Mouse (Mus musculus) liver, adult 2 months (tissue): ENCODE measurements around the gene Helt. TPM values are rescaled to one million over a fixed set of nuclear protein-coding genes. Genes with fewer than 3 reads are reported as not detected.

ENCODE experiments used
- DNase-seq: peaks from one replicate; pipeline ENCODE4 v3.0.0-alpha.2; 2011; ENCODE audit warnings: low read depth, low spot score; ENCODE audit errors: extremely low read depth
- H3K27ac ChIP-seq: fragments of 200-500 bp; replicated peaks from 2 replicates; pipeline ENCODE4 v1.5.1; 2012; ENCODE audit warnings: low read depth, mild to moderate bottlenecking, control low read depth, inconsistent platforms, low read length; ENCODE audit not compliant: insufficient read depth
- H3K27me3 ChIP-seq: fragments of 200-500 bp; 2 replicates; pipeline ENCODE4 v1.6.1; 2012; ENCODE audit warnings: mild to moderate bottlenecking, moderate library complexity, low read length, inconsistent platforms; ENCODE audit not compliant: control insufficient read depth, insufficient read depth
- H3K36me3 ChIP-seq: fragments of 200-500 bp; 2 replicates; pipeline ENCODE4 v1.6.1; 2012; ENCODE audit warnings: low read length, inconsistent platforms; ENCODE audit not compliant: control insufficient read depth, insufficient read depth
- H3K4me1 ChIP-seq: fragments of 200-500 bp; 2 replicates; pipeline ENCODE4 v1.6.1; 2011; ENCODE audit warnings: low read length; ENCODE audit not compliant: control insufficient read depth, insufficient read depth
- H3K4me3 ChIP-seq: fragments of 200-500 bp; 2 replicates; pipeline ENCODE4 v1.5.1; 2011; ENCODE audit warnings: low read depth, mild to moderate bottlenecking, control low read depth, low read length, moderate library complexity; ENCODE audit not compliant: insufficient read depth
- H3K79me2 ChIP-seq: fragments of 200-500 bp; 2 replicates; pipeline ENCODE4 v1.6.1; 2012; ENCODE audit warnings: inconsistent platforms, mild to moderate bottlenecking, low read length, moderate library complexity; ENCODE audit not compliant: control insufficient read depth, insufficient read depth
- H3K9ac ChIP-seq: fragments of 200-500 bp; 2 replicates; pipeline ENCODE4 v1.6.1; 2012; ENCODE audit warnings: low read depth, mild to moderate bottlenecking, control low read depth, inconsistent platforms, low read length
- CTCF ChIP-seq: fragments of 200-500 bp; IDR thresholded peaks from 2 replicates; pipeline ENCODE4 v1.5.1; 2011; ENCODE audit warnings: low read depth, low read length, control low read depth
- POLR2A ChIP-seq: fragments of 200-500 bp; IDR thresholded peaks from 2 replicates; pipeline ENCODE4 v1.6.1; 2011; ENCODE audit warnings: low read length, control low read depth; ENCODE audit not compliant: insufficient read depth; ENCODE audit errors: extremely low read depth
- WGBS: fragments of 180-500 bp; shearing (Covaris S2); methylation state at CpG from one replicate; pipeline ENCODE4 v1.1.7; 2018; 5-methylcytosine and 5-hydroxymethylcytosine counted together
- polyA plus RNA-seq: library from polyadenylated mRNA; depleted of rRNA; stranded (reverse); fragments of >200 nt; gene quantifications from 2 replicates; pipeline ENCODE4 v1.2.3, GENCODE M21; 2012
- total RNA-seq: library from RNA; depleted of rRNA; stranded (reverse); fragments of >200 nt; gene quantifications from 2 replicates; pipeline ENCODE4 v1.2.3, GENCODE M21; 2014

Helt gene
- total and polyA plus RNA-seq, 2 experiments = not detected

DNA sequence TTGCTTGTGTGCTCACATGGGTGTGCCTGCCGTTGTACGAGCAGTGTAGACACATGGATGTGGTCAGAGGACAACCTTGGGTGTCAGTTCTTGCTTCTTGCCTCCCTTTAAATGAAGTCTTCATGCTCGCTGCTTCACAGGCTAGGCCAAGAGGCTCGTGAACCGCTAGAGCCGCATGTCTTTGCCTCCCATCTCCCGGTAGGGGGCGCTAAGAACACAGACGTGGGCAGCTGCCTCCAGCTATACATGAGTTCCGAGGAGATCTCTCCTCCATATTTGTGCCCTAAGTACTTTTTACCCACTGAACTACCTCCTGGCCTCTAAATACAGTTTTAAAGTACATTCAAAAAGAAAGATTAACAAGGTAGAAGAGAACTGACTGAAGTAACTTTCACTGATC, 16.7 kb upstream of the Helt start:
- Histone ChIP-seq H3K27me3 (no peaks in the 10 kb centered on the region), H3K36me3 (no peaks in the 10 kb centered on the region), H3K4me1 (peaks cover 3% of the 10 kb centered on the region; the same call in 1 of the 2 replicates), H3K4me3 (no peak overlapping the region), H3K79me2 (no peaks in the 10 kb centered on the region), H3K9ac (no peak overlapping the region), H3K27ac (no peak overlapping the region)
- no peak for TF ChIP-seq POLR2A
- peak; percentile 96 for TF ChIP-seq CTCF
- WGBS = 5% methylated on average over 10 of the region's 10 CpGs
- DNase-seq = peak; percentile 70

- no peak overlapping the region for H3K27ac ChIP-seq
- no peaks in the 10 kb centered on the region for H3K27me3 ChIP-seq
- no peaks in the 10 kb centered on the region for H3K79me2 ChIP-seq
- no peaks in the 10 kb centered on the region for H3K36me3 ChIP-seq
- H3K4me1 ChIP-seq = no peaks in the 10 kb centered on the region
- WGBS = 86% methylated on average over 2 of the region's 2 CpGs
- no peak for TF ChIP-seq POLR2A
- no peak for TF ChIP-seq CTCF
- no peak overlapping the region for H3K9ac ChIP-seq
- DNase-seq = no peak
- H3K4me3 ChIP-seq = no peak overlapping the region
These were observed 13.7 kb upstream of the Helt start for GRCm38 (mm10) chr8:46308189-46308588.

DNA sequence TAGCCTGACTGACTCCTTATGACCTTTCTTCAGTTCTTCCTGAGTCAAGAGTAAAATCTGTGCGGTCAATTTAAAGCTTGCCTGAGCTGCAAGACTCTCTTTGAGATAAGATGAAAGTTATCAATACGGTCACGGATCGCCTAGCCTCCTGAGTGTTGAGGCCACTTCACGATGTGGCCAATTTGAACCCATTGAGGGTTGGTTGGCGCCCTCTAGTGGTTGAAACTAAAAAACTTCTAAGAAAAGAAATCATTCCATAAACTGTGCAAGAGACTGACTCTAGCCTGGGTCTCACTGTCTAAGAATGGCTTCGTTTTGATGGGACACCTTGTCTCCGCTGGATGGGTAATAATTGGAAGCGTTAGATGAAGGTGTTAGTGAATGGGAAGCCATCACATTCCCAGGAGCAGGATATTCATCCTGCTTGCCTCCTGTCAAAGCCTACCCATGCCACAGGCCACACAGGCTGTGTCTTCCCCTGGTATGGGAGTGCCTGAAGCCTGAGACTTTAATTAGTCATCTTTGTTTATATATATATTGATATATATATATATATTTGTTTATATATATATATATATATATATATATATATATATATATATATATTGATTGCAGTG, 11.4 kb upstream of the Helt start:
- 4% methylated on average over 9 of the region's 9 CpGs for WGBS
- TF ChIP-seq POLR2A (no peak), CTCF (peak; percentile 66)
- no peak overlapping the region for H3K4me3 ChIP-seq
- peak; percentile 37 for DNase-seq
- H3K9ac ChIP-seq = no peak overlapping the region
- no peak overlapping the region for H3K27ac ChIP-seq
- no peaks in the 10 kb centered on the region for H3K27me3 ChIP-seq
- H3K36me3 ChIP-seq = no peaks in the 10 kb centered on the region
- H3K79me2 ChIP-seq = no peaks in the 10 kb centered on the region
- no peaks in the 10 kb centered on the region for H3K4me1 ChIP-seq

- TF ChIP-seq CTCF = no peak
- TF ChIP-seq POLR2A = no peak
- no peaks in the 10 kb centered on the region for H3K27me3 ChIP-seq
- H3K4me1 ChIP-seq = no peaks in the 10 kb centered on the region
- no peak overlapping the region for H3K4me3 ChIP-seq
- H3K9ac ChIP-seq = no peak overlapping the region
- H3K36me3 ChIP-seq = no peaks in the 10 kb centered on the region
- no peak overlapping the region for H3K27ac ChIP-seq
- DNase-seq = no peak
- H3K79me2 ChIP-seq = no peaks in the 10 kb centered on the region
- WGBS = 92% methylated on average over 9 of the region's 9 CpGs
These were observed 7.7 kb upstream of the Helt start for GRCm38 (mm10) chr8:46302121-46302520.

GRCm38 (mm10) chr8:46298847-46299246, 4.4 kb upstream of the Helt start:
- TF ChIP-seq CTCF = no peak
- TF ChIP-seq POLR2A = no peak
- H3K27ac ChIP-seq = no peak overlapping the region
- no peaks in the 10 kb centered on the region for H3K79me2 ChIP-seq
- WGBS = 46% methylated on average over 7 of the region's 7 CpGs
- no peaks in the 10 kb centered on the region for H3K27me3 ChIP-seq
- no peak overlapping the region for H3K4me3 ChIP-seq
- H3K9ac ChIP-seq = no peak overlapping the region
- no peak for DNase-seq
- H3K36me3 ChIP-seq = no peaks in the 10 kb centered on the region
- no peaks in the 10 kb centered on the region for H3K4me1 ChIP-seq

DNA sequence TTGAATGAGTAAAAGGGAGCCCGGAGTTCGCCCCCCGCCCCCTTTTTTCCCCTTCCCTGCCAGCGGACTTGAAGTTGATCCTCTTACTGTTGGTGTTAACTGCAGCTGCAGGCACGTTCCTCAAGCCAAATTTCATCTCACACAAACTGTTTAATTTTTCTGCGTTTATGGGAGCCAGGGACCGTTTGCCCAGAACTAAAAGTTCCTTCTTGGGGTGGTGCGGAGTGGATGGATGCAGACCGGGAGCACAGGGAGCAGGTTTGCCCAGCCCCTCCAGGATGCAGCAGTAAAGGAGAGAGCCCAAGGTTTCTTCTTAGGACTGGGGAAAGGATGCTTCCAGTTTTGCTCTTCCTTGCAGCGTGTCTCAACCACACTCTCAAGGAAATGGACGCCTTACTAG, 2.1 kb upstream of the Helt start:
- no peak for DNase-seq
- Histone ChIP-seq H3K79me2 (no peaks in the 10 kb centered on the region), H3K36me3 (no peaks in the 10 kb centered on the region), H3K4me1 (no peaks in the 10 kb centered on the region), H3K27ac (no peak overlapping the region), H3K27me3 (peaks cover 5% of the 10 kb centered on the region; the same call in 1 of the 2 replicates), H3K4me3 (no peak overlapping the region), H3K9ac (no peak overlapping the region)
- no peak for TF ChIP-seq POLR2A
- no peak for TF ChIP-seq CTCF
- WGBS = 1% methylated on average over 11 of the region's 11 CpGs
